Mouse (Mus musculus): ENCODE results near the gene Mmd2.

DNA sequence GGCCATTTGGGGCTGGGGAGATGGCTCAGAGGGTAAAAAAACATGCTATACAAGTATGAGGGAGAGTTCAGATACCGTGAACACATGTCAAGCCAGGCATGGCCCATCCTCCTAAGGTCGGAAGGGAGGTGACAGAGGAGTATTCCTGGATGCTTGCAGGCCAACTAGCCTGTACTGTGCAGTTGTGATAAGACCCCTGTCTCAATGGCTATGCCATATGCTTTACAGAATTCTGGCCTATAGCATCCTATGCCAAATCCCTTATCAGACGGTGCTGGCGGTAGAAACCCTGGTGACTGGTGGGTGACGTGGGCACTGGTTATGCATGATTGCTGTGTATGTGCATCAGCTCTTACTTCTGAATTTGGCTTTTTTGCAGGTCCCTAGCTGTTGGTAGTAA, 29.2 kb upstream of the Mmd2 start:
- TF ChIP-seq POLR2A (IDR thresholded peaks at IDR 0.05; ENCODE audit: insufficient read length, low read depth) (no peak), MAX (IDR thresholded peaks at IDR 0.05; ENCODE audit: low read depth) (no peak), E2F4 (IDR thresholded peaks at IDR 0.05; ENCODE audit: insufficient read depth) (no peak), TCF12 (IDR thresholded peaks at IDR 0.05; ENCODE audit: insufficient read depth, poor library complexity, severe bottlenecking) (no peak), MYOG (IDR thresholded peaks at IDR 0.05; ENCODE audit: control insufficient read depth in 1 of 3, insufficient read depth in 1 of 3, insufficient read length in 2 of 3, low read depth in 2 of 3) (no peak)
